Mouse (Mus musculus): ENCODE results near the gene Pgm5. TPM values are rescaled to one million over a fixed set of nuclear protein-coding genes. Genes with fewer than 3 reads are reported as not detected.

Gene Pgm5
- total and polyA plus RNA-seq, 2 experiments from 2014 or later = 0.39 to 4.8 TPM

DNA sequence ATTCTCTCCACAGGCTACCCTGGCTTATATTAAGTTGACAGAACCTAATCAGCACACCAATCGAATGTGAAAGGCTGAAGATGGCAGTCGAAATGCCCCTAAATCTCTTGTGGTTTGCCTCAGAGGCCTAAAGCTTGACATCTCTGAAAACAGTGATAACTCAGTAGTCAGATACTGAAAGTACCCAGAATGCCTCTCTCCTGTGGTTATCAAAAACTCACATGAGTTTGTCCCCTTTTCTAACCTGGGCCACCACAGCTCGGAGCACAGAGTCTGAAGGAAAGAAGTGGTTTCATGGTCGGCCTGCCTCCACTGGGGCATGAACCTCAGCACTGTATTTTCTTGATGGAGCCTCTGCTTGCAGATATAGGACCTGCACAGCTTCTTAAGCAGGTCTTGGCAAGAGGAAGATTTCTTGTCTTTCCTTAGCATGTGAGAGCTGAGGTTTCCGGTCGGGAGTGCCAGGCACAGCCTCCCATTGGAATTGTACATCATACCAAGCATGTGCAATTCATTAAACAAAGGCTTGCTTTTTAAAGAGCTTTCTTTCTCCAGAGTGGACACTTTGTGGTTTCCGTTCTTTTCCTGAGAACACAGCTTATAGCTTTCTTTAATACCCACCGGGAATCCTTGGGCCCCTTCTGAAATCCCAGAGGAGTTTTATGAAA lies 215.4 kb downstream of the Pgm5 start:
- no peaks in the 10 kb centered on the region for H3K4me1 ChIP-seq (ENCODE audit: insufficient read depth)
- H3K9me3 ChIP-seq (ENCODE audit: low read length) = no peaks in the 10 kb centered on the region
- ATAC-seq (no peak), DNase-seq (no peak)
- no peaks in the 10 kb centered on the region for H3K36me3 ChIP-seq (ENCODE audit: insufficient read depth)
- H3K4me2 ChIP-seq (ENCODE audit: low read depth) = no peak overlapping the region
- H3K27ac ChIP-seq (ENCODE audit: low read depth, low read length) = no peak overlapping the region
- no peak overlapping the region for H3K4me3 ChIP-seq (ENCODE audit: low read depth, low read length)
- WGBS = 77% methylated on average over 8 of the region's 8 CpGs
- TF ChIP-seq CTCF (IDR thresholded peaks at IDR 0.05; ENCODE audit: low read depth) = no peak
- H3K9ac ChIP-seq = no peak overlapping the region
- H3K27me3 ChIP-seq (ENCODE audit: insufficient read depth, low read length) = no peaks in the 10 kb centered on the region; the same call in 1 of the 2 replicates

DNA sequence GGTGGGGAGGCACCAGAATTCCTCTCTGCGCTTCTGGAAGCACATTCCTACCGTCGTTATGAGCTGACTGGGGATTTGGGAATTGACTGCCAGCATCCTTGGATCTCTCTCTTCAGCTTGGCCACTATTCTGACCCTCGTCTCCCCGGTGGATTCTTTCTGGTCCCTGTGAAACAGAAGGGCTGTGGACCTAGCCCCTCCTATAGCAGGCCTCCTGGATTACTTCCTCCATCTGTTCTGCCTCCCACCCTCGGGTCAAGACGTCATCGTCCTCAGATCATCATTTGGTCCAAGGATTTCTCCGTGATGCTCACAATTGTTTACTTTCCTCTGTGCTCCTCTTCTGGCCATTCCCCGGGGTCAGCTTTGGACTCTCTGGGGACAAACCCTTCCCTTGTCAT lies 216.7 kb downstream of the Pgm5 start:
- Histone ChIP-seq H3K4me3 (ENCODE audit: low read depth, low read length) (no peak overlapping the region), H3K4me1 (ENCODE audit: insufficient read depth) (no peaks in the 10 kb centered on the region), H3K4me2 (ENCODE audit: low read depth) (no peak overlapping the region), H3K27ac (ENCODE audit: low read depth, low read length) (no peak overlapping the region), H3K36me3 (ENCODE audit: insufficient read depth) (no peaks in the 10 kb centered on the region), H3K27me3 (ENCODE audit: insufficient read depth, low read length) (no peaks in the 10 kb centered on the region; the same call in 1 of the 2 replicates), H3K9ac (no peak overlapping the region), H3K9me3 (ENCODE audit: low read length) (no peaks in the 10 kb centered on the region)
- ATAC-seq (no peak), DNase-seq (no peak)
- TF ChIP-seq CTCF (IDR thresholded peaks at IDR 0.05; ENCODE audit: low read depth) = no peak
- WGBS = 84% methylated on average over 10 of the region's 10 CpGs

DNA sequence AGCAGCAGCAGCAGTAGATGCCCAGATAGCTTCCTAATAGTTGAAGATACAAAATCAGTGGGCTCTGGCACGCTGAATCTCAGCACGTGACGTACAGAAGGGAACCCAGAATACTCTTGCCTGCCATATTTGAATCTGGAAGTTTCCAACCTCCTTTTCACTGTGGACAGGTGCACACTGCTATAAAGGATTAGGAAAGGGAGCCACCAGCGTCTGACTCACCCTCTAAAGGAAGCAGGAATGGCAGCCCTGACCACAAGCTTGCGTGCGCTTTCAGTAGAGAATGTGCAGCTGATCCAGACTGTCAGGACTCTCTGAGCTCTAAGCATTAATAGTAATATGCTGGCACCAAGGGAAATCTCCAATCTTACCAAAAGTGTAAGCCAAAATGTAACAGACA lies 220.7 kb downstream of the Pgm5 start:
- Histone ChIP-seq H3K9ac (no peak overlapping the region), H3K4me3 (ENCODE audit: low read depth, low read length) (no peak overlapping the region), H3K4me2 (ENCODE audit: low read depth) (no peak overlapping the region), H3K27me3 (ENCODE audit: insufficient read depth, low read length) (no peaks in the 10 kb centered on the region), H3K9me3 (ENCODE audit: low read length) (no peaks in the 10 kb centered on the region), H3K36me3 (ENCODE audit: insufficient read depth) (no peaks in the 10 kb centered on the region), H3K4me1 (ENCODE audit: insufficient read depth) (no peaks in the 10 kb centered on the region), H3K27ac (ENCODE audit: low read depth, low read length) (no peak overlapping the region)
- 88% methylated on average over 6 of the region's 6 CpGs for WGBS
- ATAC-seq (no peak), DNase-seq (no peak)
- TF ChIP-seq CTCF (IDR thresholded peaks at IDR 0.05; ENCODE audit: low read depth) = no peak

DNA sequence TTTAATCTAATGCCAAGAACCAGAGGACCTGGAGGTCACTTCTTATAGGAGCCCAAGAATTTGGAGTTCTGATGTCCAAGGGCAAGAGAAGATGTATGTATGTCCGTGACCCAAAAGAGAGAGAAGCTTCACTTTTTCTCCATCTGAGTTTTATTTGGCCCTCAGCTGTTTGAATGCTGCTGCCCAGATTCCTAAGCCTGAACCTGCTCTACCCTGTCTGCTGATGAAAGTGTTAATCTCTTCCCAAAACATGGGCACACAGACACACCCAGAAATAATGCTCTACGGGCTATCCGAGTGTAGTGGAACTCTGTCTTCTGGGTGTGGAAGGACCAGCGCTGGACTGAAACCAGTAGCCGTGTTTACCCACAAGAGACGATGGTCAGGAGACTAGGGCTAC lies 223.7 kb downstream of the Pgm5 start:
- Histone ChIP-seq H3K9me3 (ENCODE audit: low read length) (no peaks in the 10 kb centered on the region), H3K27ac (ENCODE audit: low read depth, low read length) (no peak overlapping the region), H3K4me2 (ENCODE audit: low read depth) (no peak overlapping the region), H3K9ac (no peak overlapping the region), H3K4me1 (ENCODE audit: insufficient read depth) (no peaks in the 10 kb centered on the region), H3K4me3 (ENCODE audit: low read depth, low read length) (no peak overlapping the region), H3K36me3 (ENCODE audit: insufficient read depth) (no peaks in the 10 kb centered on the region), H3K27me3 (ENCODE audit: insufficient read depth, low read length) (no peaks in the 10 kb centered on the region)
- DNase-seq (no peak), ATAC-seq (no peak)
- no peak for TF ChIP-seq CTCF (IDR thresholded peaks at IDR 0.05; ENCODE audit: low read depth)
- 92% methylated on average over 6 of the region's 6 CpGs for WGBS

DNA sequence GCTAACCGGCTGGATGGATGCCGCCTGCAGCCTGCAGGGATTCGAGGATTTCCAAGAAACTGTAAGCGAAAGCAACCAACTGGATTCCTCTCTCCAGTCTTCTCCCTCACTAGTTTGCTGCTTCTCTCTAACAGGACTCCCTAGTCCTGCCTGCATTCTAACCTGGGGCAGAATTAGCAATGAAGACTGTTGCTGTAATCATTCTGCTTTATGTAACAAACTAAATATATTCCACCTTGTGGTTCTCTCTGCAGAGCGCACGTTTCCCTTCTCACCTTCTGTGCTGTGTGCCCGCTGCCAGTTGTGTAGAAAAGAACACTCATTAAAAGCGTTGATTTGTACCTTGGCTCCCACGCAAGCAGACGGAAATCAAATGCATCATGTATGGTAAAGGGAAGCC lies 225.0 kb downstream of the Pgm5 start:
- no peak for ATAC-seq
- no peak for TF ChIP-seq CTCF (IDR thresholded peaks at IDR 0.05; ENCODE audit: low read depth)
- Histone ChIP-seq H3K4me2 (ENCODE audit: low read depth) (no peak overlapping the region), H3K4me3 (ENCODE audit: low read depth, low read length) (no peak overlapping the region), H3K27me3 (ENCODE audit: insufficient read depth, low read length) (no peaks in the 10 kb centered on the region), H3K4me1 (ENCODE audit: insufficient read depth) (no peaks in the 10 kb centered on the region), H3K9me3 (ENCODE audit: low read length) (no peaks in the 10 kb centered on the region), H3K9ac (no peak overlapping the region), H3K27ac (ENCODE audit: low read depth, low read length) (no peak overlapping the region), H3K36me3 (ENCODE audit: insufficient read depth) (no peaks in the 10 kb centered on the region)
- WGBS = 76% methylated on average over 10 of the region's 10 CpGs
- no peak for DNase-seq

DNA sequence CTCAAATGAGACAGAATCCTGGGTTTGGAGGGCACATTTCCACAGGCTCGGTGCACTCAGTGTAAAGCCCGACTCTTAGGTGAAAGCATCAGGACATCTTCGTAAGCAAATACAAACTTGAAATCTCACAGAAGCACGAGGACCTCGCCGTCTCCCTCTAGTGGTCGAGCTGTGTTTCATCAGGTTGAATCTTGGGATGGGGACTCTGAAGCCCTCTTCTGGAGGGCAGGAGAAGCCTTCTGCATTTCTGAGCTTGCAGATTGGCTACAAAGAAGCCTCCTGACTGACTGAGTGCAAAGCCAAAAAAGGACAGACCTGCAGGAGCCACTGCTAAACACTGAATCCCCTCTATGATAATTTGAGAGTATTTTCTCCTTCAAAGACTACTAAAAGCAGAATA lies 227.1 kb downstream of the Pgm5 start:
- peak; percentile 67 for ATAC-seq
- peak; percentile 92 for TF ChIP-seq CTCF (IDR thresholded peaks at IDR 0.05; ENCODE audit: low read depth)
- H3K9me3 ChIP-seq (ENCODE audit: low read length) = no peaks in the 10 kb centered on the region
- H3K36me3 ChIP-seq (ENCODE audit: insufficient read depth) = no peaks in the 10 kb centered on the region
- no peak overlapping the region for H3K4me2 ChIP-seq (ENCODE audit: low read depth)
- no peak overlapping the region for H3K4me3 ChIP-seq (ENCODE audit: low read depth, low read length)
- DNase-seq = peak; percentile 77
- H3K4me1 ChIP-seq (ENCODE audit: insufficient read depth) = no peaks in the 10 kb centered on the region
- H3K9ac ChIP-seq = no peak overlapping the region
- WGBS = 4% methylated on average over 7 of the region's 7 CpGs
- no peaks in the 10 kb centered on the region for H3K27me3 ChIP-seq (ENCODE audit: insufficient read depth, low read length)
- H3K27ac ChIP-seq (ENCODE audit: low read depth, low read length) = no peak overlapping the region

Other genes with a start within 250 kb of the Pgm5 start
- 0.62 and 1.2 TPM in 2 replicates for gene Tmem252, start 187.8 kb downstream of the Pgm5 start, total RNA-seq (2014; rRNA removed)
- 0.83 and 0.98 TPM in 2 replicates for gene Tmem252, start 187.8 kb downstream of the Pgm5 start, polyA plus RNA-seq (2015; fragmentation: Nextera tagmentation; extraction: Ambion mirVana)
- gene Gm10053, start 13.8 kb upstream of the Pgm5 start, total RNA-seq (2014; rRNA removed) = 39.2 and 65.9 TPM in 2 replicates
- gene Gm10053, start 13.8 kb upstream of the Pgm5 start, polyA plus RNA-seq (2015; fragmentation: Nextera tagmentation; extraction: Ambion mirVana) = 285 and 302 TPM in 2 replicates
- gene Foxd4, start 39.3 kb upstream of the Pgm5 start, total RNA-seq (2014; rRNA removed) = not detected in 2 replicates
- gene Foxd4, start 39.3 kb upstream of the Pgm5 start, polyA plus RNA-seq (2015; fragmentation: Nextera tagmentation; extraction: Ambion mirVana) = not detected in 2 replicates
- gene Cbwd1, start 99.8 kb upstream of the Pgm5 start, total RNA-seq (2014; rRNA removed) = 19.3 and 21.2 TPM in 2 replicates
- 7.8 and 8.6 TPM in 2 replicates for gene Cbwd1, start 99.8 kb upstream of the Pgm5 start, polyA plus RNA-seq (2015; fragmentation: Nextera tagmentation; extraction: Ambion mirVana)
- 0.29 and 0.54 TPM in 2 replicates for gene Dock8, start 137.7 kb upstream of the Pgm5 start, total RNA-seq (2014; rRNA removed)
- gene Dock8, start 137.7 kb upstream of the Pgm5 start, polyA plus RNA-seq (2015; fragmentation: Nextera tagmentation; extraction: Ambion mirVana) = 0.21 and 0.69 TPM in 2 replicates

All from forebrain, postnatal 0 days (tissue).